Mouse (Mus musculus) megakaryocyte, embryonic 14.5 days (primary cell): ENCODE measurements at regions not wholly inside any gene's neighbourhood (a gene's known extent, or its start where the extent isn't known, plus 50 kb on each side); places are given as distances from the start of the nearest gene placed in this dataset.

Experiments
- FLI1 ChIP-seq: IDR thresholded peaks from 2 replicates; pipeline ENCODE4 v1.6.1; 2012; ENCODE audit warnings: low read length, inconsistent platforms, mixed read lengths
- GATA1 ChIP-seq: IDR thresholded peaks from 3 replicates; pipeline ENCODE4 v1.6.1; 2012; ENCODE audit warnings: mixed read lengths, low read length, inconsistent platforms, borderline replicate concordance

- TF ChIP-seq GATA1 (no peak), FLI1 (no peak)
These were observed 81.5 kb upstream of the Hmcn1 start for GRCm38 (mm10) chr1:151074508-151075314.
